Mouse (Mus musculus): ENCODE data around the gene Eif5b. TPM values are rescaled to one million over a fixed set of nuclear protein-coding genes. Genes with fewer than 3 reads are reported as not detected.
"Not testable (repeated sequence)": the region's sequence is repeated elsewhere in the genome, so short reads cannot be mapped to it uniquely, and the experiment has no call there.

Eif5b gene
- polyA plus RNA-seq, 1 experiment from 2014 or later, result 24.9 TPM

GRCm38 (mm10) chr1:38012509-38012908 is 14.7 kb downstream of the Eif5b start:
- H3K4me1 ChIP-seq, result no peaks in the 10 kb centered on the region
- H3K4me3 ChIP-seq, result no peak overlapping the region
- no peak for DNase-seq (ENCODE audit: low spot score)
- no peaks in the 10 kb centered on the region for H3K9me3 ChIP-seq (replicated peaks)
- H3K36me3 ChIP-seq, result no peaks in the 10 kb centered on the region
- H3K27ac ChIP-seq (replicated peaks), result no peak overlapping the region
- H3K27me3 ChIP-seq (ENCODE audit: low read depth, poor library complexity, severe bottlenecking), result no peaks in the 10 kb centered on the region

GRCm38 (mm10) chr1:38014551-38015203 is 16.9 kb downstream of the Eif5b start:
- no peaks in the 10 kb centered on the region for H3K9me3 ChIP-seq (replicated peaks)
- no peak for DNase-seq (ENCODE audit: low spot score)
- H3K4me3 ChIP-seq, result no peak overlapping the region
- WGBS, result 93% methylated on average over 2 of the region's 2 CpGs
- peaks cover 21% of the 10 kb centered on the region for H3K36me3 ChIP-seq
- no peaks in the 10 kb centered on the region for H3K4me1 ChIP-seq
- H3K27me3 ChIP-seq (ENCODE audit: low read depth, poor library complexity, severe bottlenecking), result no peaks in the 10 kb centered on the region
- no peak overlapping the region for H3K27ac ChIP-seq (replicated peaks)

GRCm38 (mm10) chr1:38027301-38027700 is 29.5 kb downstream of the Eif5b start:
- Histone ChIP-seq H3K4me3 (no peak overlapping the region), H3K27me3 (ENCODE audit: low read depth, poor library complexity, severe bottlenecking) (no peaks in the 10 kb centered on the region), H3K4me1 (no peaks in the 10 kb centered on the region), H3K9me3 (replicated peaks) (no peaks in the 10 kb centered on the region), H3K36me3 (peaks cover 49% of the 10 kb centered on the region), H3K27ac (replicated peaks) (no peak overlapping the region)
- no peak for DNase-seq (ENCODE audit: low spot score)
- WGBS, result 93% methylated on average over 7 of the region's 7 CpGs

- H3K4me1 ChIP-seq, result no peaks in the 10 kb centered on the region
- peaks cover 61% of the 10 kb centered on the region for H3K36me3 ChIP-seq
- H3K9me3 ChIP-seq (replicated peaks), result no peaks in the 10 kb centered on the region
- H3K27ac ChIP-seq (replicated peaks), result no peak overlapping the region
- WGBS, result 95% methylated on average over 5 of the region's 5 CpGs
- no peak overlapping the region for H3K4me3 ChIP-seq
- H3K27me3 ChIP-seq (ENCODE audit: low read depth, poor library complexity, severe bottlenecking), result no peaks in the 10 kb centered on the region
- DNase-seq (ENCODE audit: low spot score), result no peak
Observed at GRCm38 (mm10) chr1:38031391-38031790, 33.6 kb downstream of the Eif5b start.

GRCm38 (mm10) chr1:38035521-38035920 is 37.7 kb downstream of the Eif5b start:
- 92% methylated on average over 4 of the region's 4 CpGs for WGBS
- peaks cover 91% of the 10 kb centered on the region for H3K36me3 ChIP-seq

GRCm38 (mm10) chr1:38037375-38037774 is 39.6 kb downstream of the Eif5b start:
- no peak for DNase-seq (ENCODE audit: low spot score)
- Histone ChIP-seq H3K27me3 (ENCODE audit: low read depth, poor library complexity, severe bottlenecking) (no peaks in the 10 kb centered on the region), H3K27ac (replicated peaks) (no peak overlapping the region), H3K36me3 (peaks cover 98% of the 10 kb centered on the region), H3K4me1 (no peaks in the 10 kb centered on the region), H3K9me3 (replicated peaks) (no peaks in the 10 kb centered on the region; the same call in 1 of the 2 replicates), H3K4me3 (no peak overlapping the region)
- WGBS, result 95% methylated on average over 5 of the region's 5 CpGs

More at GRCm38 (mm10) chr1:38035521-38035920, 37.7 kb downstream of the Eif5b start:
- DNase-seq (ENCODE audit: low spot score), result no peak
- Histone ChIP-seq H3K9me3 (replicated peaks) (no peaks in the 10 kb centered on the region), H3K27me3 (ENCODE audit: low read depth, poor library complexity, severe bottlenecking) (no peaks in the 10 kb centered on the region), H3K4me1 (no peaks in the 10 kb centered on the region), H3K4me3 (no peak overlapping the region), H3K27ac (replicated peaks) (no peak overlapping the region)

GRCm38 (mm10) chr1:38038898-38039297 is 41.1 kb downstream of the Eif5b start:
- Histone ChIP-seq H3K36me3 (peaks cover 96% of the 10 kb centered on the region), H3K4me3 (no peak overlapping the region), H3K9me3 (replicated peaks) (no peaks in the 10 kb centered on the region; the same call in 1 of the 2 replicates), H3K4me1 (no peaks in the 10 kb centered on the region), H3K27me3 (ENCODE audit: low read depth, poor library complexity, severe bottlenecking) (no peaks in the 10 kb centered on the region), H3K27ac (replicated peaks) (no peak overlapping the region)
- 96% methylated on average over 2 of the region's 2 CpGs for WGBS
- DNase-seq (ENCODE audit: low spot score), result no peak

GRCm38 (mm10) chr1:38048121-38048520 is 50.3 kb downstream of the Eif5b start:
- 91% methylated on average over 3 of the region's 3 CpGs for WGBS

GRCm38 (mm10) chr1:38049562-38049961 is 51.8 kb downstream of the Eif5b start:
- no peak for DNase-seq (ENCODE audit: low spot score)
- Histone ChIP-seq H3K27ac (replicated peaks) (no peak overlapping the region), H3K27me3 (ENCODE audit: low read depth, poor library complexity, severe bottlenecking) (no peaks in the 10 kb centered on the region), H3K4me3 (no peak overlapping the region), H3K36me3 (peaks cover 100% of the 10 kb centered on the region), H3K9me3 (replicated peaks) (no peaks in the 10 kb centered on the region), H3K4me1 (no peaks in the 10 kb centered on the region)
- 84% methylated on average over 4 of the region's 4 CpGs for WGBS

More at GRCm38 (mm10) chr1:38048121-38048520, 50.3 kb downstream of the Eif5b start:
- Histone ChIP-seq H3K4me3 (no peak overlapping the region), H3K27ac (replicated peaks) (no peak overlapping the region), H3K9me3 (replicated peaks) (no peaks in the 10 kb centered on the region), H3K27me3 (ENCODE audit: low read depth, poor library complexity, severe bottlenecking) (no peaks in the 10 kb centered on the region), H3K4me1 (no peaks in the 10 kb centered on the region), H3K36me3 (peaks cover 98% of the 10 kb centered on the region)
- no peak for DNase-seq (ENCODE audit: low spot score)

- WGBS, result 92% methylated on average over 5 of the region's 5 CpGs
- no peak overlapping the region for H3K27ac ChIP-seq (replicated peaks)
- DNase-seq (ENCODE audit: low spot score), result no peak
- H3K36me3 ChIP-seq, result peaks cover 99% of the 10 kb centered on the region
- H3K9me3 ChIP-seq (replicated peaks), result no peaks in the 10 kb centered on the region
- no peak overlapping the region for H3K4me3 ChIP-seq
- H3K4me1 ChIP-seq, result no peaks in the 10 kb centered on the region
- no peaks in the 10 kb centered on the region for H3K27me3 ChIP-seq (ENCODE audit: low read depth, poor library complexity, severe bottlenecking)
Observed at GRCm38 (mm10) chr1:38055176-38055575, 57.4 kb downstream of the Eif5b start.

- peaks cover 97% of the 10 kb centered on the region for H3K36me3 ChIP-seq
- H3K4me1 ChIP-seq, result no peaks in the 10 kb centered on the region
- WGBS, result 84% methylated on average over 6 of the region's 6 CpGs
Observed at GRCm38 (mm10) chr1:38058417-38058816, 60.6 kb downstream of the Eif5b start.

GRCm38 (mm10) chr1:38062156-38062555 is 64.3 kb downstream of the Eif5b start:
- not testable (repeated sequence) for H3K27me3 ChIP-seq (ENCODE audit: low read depth, poor library complexity, severe bottlenecking); H3K4me3 ChIP-seq; H3K4me1 ChIP-seq; DNase-seq (ENCODE audit: low spot score); H3K27ac ChIP-seq (replicated peaks)
- WGBS, result 93% methylated on average over 2 of the region's 2 CpGs
- Histone ChIP-seq H3K9me3 (replicated peaks) (0 out of 2 replicates have a peak, but pooled peaks cover 11% of the 10 kb centered on the region), H3K36me3 (peaks cover 97% of the 10 kb centered on the region)

More at GRCm38 (mm10) chr1:38058417-38058816, 60.6 kb downstream of the Eif5b start:
- no peak for DNase-seq (ENCODE audit: low spot score)
- 0 out of 2 replicates have a peak, but pooled peaks cover 11% of the 10 kb centered on the region for H3K9me3 ChIP-seq (replicated peaks)
- no peak overlapping the region for H3K27ac ChIP-seq (replicated peaks)
- H3K4me3 ChIP-seq, result no peak overlapping the region
- H3K27me3 ChIP-seq (ENCODE audit: low read depth, poor library complexity, severe bottlenecking), result no peaks in the 10 kb centered on the region

- Histone ChIP-seq H3K36me3 (peaks cover 97% of the 10 kb centered on the region), H3K4me3 (no peak overlapping the region), H3K27me3 (ENCODE audit: low read depth, poor library complexity, severe bottlenecking) (no peaks in the 10 kb centered on the region), H3K27ac (replicated peaks) (no peak overlapping the region), H3K9me3 (replicated peaks) (0 out of 2 replicates have a peak, but pooled peaks cover 5% of the 10 kb centered on the region), H3K4me1 (no peaks in the 10 kb centered on the region)
- WGBS, result 98% methylated on average over 10 of the region's 10 CpGs
- no peak for DNase-seq (ENCODE audit: low spot score)
Observed at GRCm38 (mm10) chr1:38067276-38067675, 69.5 kb downstream of the Eif5b start.
